Mouse (Mus musculus): Measurements from ENCODE around the gene Spns1. TPM values are rescaled to one million over a fixed set of nuclear protein-coding genes. Genes with fewer than 3 reads are reported as not detected.

Spns1 gene
- polyA plus RNA-seq (2014; fragmentation: Illumina TruSeq; extraction: RNeasy Lipid Tissue Mini Kit (QIAGEN cat#74804); ENCODE audit: low replicate concordance) = 4.0 TPM

DNA sequence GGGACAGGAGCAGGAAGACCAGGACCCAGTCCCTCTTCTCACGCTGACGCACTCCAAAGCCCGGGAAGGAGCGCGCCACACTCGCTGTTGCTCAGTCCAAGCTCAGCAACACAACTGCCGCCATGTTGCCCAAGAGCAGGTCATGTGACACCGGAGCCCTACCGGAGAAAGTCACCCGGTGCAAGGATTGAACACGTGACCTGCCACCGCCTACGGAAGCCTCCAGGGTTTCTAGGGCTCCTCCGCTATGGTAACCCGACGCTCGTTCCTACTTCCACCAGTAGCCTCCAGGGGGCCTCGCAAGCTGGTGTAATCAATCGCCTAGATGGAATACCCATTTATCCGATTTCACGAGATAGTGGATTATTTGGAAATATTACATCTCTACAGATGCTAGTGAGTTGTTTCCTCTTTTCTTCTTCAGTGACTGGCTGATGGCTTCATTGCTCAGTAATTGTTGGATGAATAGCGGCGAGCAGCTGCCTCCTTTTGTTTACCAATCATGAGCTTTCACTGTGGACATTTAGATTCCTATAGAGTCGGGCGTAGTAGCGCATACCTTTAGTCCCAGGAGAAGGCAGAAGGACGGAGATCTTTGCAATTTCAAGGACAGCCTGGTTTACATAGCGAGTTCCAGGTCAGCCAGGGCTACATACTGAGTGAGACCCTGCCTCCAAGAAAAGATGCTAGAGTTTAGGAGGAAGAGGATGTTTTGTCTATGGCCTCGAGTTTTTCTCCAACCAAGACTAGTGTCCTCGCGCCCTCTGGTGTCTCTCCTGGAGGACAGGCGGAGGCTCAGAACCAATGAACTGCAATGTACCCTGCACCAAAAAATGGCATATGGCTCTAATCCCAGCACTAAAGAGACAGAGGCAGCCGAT is at the start of gene Spns1:
TSS of gene Spns1 (minus strand) at position 173 of the 881 bp plus-strand sequence.

DNA sequence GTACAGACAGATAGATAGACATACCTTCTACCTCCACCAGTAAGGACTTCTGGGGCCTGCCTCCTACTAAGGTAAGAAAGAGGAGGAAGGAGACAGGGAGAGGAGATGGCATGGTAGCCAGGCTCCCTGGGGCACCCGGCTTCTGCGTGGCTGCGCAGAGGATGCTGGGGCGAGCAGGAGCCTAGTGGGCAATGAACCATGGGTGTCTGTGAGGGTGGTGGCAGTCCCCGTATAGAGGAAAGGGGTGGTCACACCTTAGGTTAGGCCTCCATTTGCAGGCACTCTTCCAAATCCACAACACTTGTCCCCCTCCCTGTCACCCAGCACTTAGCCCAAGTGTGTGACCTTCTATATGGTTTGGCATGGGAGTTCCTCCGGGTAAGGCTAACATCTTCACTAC is 37.5 kb upstream of the Spns1 start, which contains the start of gene Cd19:
TSS of gene Cd19 (minus strand) at position 165 of the 400 bp plus-strand sequence.

GRCm38 (mm10) chr7:126396298-126397119 is 19.3 kb upstream of the Spns1 start, which contains the start of gene Nfatc2ip:
Gene Nfatc2ip (minus strand): TSS chr7:126396737.

DNA sequence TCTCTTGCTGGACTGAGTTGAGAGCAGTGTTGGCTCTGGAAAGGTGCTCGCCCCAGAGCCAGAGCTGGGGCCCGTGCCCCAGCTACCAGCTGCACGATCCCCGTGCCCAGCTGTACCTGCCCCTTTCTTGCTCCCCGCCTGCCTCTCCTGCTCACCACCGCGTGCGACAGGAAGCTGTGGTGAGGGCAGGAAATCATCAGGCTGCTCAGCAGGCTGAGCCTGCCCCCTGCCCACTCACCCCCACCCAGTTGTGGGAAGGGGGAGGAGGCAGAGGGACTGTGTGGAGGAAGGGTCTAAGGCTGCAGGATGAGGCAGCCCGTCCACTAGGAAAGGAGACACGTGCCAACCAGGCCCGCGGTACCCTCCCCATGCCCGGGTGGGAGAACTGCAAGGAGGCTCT is 7.9 kb downstream of the Spns1 start, which contains the start of gene Lat:
TSS of gene Lat (minus strand) at position 178 of the 400 bp plus-strand sequence.

Other genes starting within 250 kb of the Spns1 start
- 20.2 TPM for gene Xpo6, start 176.9 kb downstream of the Spns1 start, polyA plus RNA-seq (2014; fragmentation: Illumina TruSeq; extraction: RNeasy Lipid Tissue Mini Kit (QIAGEN cat#74804); ENCODE audit: low replicate concordance)
- 4.1 TPM for gene Sbk1, start 104.8 kb downstream of the Spns1 start, polyA plus RNA-seq (2014; fragmentation: Illumina TruSeq; extraction: RNeasy Lipid Tissue Mini Kit (QIAGEN cat#74804); ENCODE audit: low replicate concordance)
- gene Lat, start 7.9 kb downstream of the Spns1 start, polyA plus RNA-seq (2014; fragmentation: Illumina TruSeq; extraction: RNeasy Lipid Tissue Mini Kit (QIAGEN cat#74804); ENCODE audit: low replicate concordance) = not detected
- gene Nfatc2ip, start 19.3 kb upstream of the Spns1 start, polyA plus RNA-seq (2014; fragmentation: Illumina TruSeq; extraction: RNeasy Lipid Tissue Mini Kit (QIAGEN cat#74804); ENCODE audit: low replicate concordance) = 8.7 TPM
- 0.97 TPM for gene Cd19, start 37.4 kb upstream of the Spns1 start, polyA plus RNA-seq (2014; fragmentation: Illumina TruSeq; extraction: RNeasy Lipid Tissue Mini Kit (QIAGEN cat#74804); ENCODE audit: low replicate concordance)
- gene Rabep2, start 51.3 kb upstream of the Spns1 start, polyA plus RNA-seq (2014; fragmentation: Illumina TruSeq; extraction: RNeasy Lipid Tissue Mini Kit (QIAGEN cat#74804); ENCODE audit: low replicate concordance) = 1.0 TPM
- not detected for gene Atp2a1, start 85.7 kb upstream of the Spns1 start, polyA plus RNA-seq (2014; fragmentation: Illumina TruSeq; extraction: RNeasy Lipid Tissue Mini Kit (QIAGEN cat#74804); ENCODE audit: low replicate concordance)
- gene Sh2b1, start 98.0 kb upstream of the Spns1 start, polyA plus RNA-seq (2014; fragmentation: Illumina TruSeq; extraction: RNeasy Lipid Tissue Mini Kit (QIAGEN cat#74804); ENCODE audit: low replicate concordance) = 0.45 TPM
- 3.2 TPM for gene Tufm, start 109.9 kb upstream of the Spns1 start, polyA plus RNA-seq (2014; fragmentation: Illumina TruSeq; extraction: RNeasy Lipid Tissue Mini Kit (QIAGEN cat#74804); ENCODE audit: low replicate concordance)
- 19.2 TPM for gene Atxn2l, start 126.0 kb upstream of the Spns1 start, polyA plus RNA-seq (2014; fragmentation: Illumina TruSeq; extraction: RNeasy Lipid Tissue Mini Kit (QIAGEN cat#74804); ENCODE audit: low replicate concordance)
- gene Eif3c, start 189.0 kb upstream of the Spns1 start, polyA plus RNA-seq (2014; fragmentation: Illumina TruSeq; extraction: RNeasy Lipid Tissue Mini Kit (QIAGEN cat#74804); ENCODE audit: low replicate concordance) = 87.7 TPM
- gene Apobr, start 207.5 kb upstream of the Spns1 start, polyA plus RNA-seq (2014; fragmentation: Illumina TruSeq; extraction: RNeasy Lipid Tissue Mini Kit (QIAGEN cat#74804); ENCODE audit: low replicate concordance) = not detected
- gene Cln3, start 208.4 kb upstream of the Spns1 start, polyA plus RNA-seq (2014; fragmentation: Illumina TruSeq; extraction: RNeasy Lipid Tissue Mini Kit (QIAGEN cat#74804); ENCODE audit: low replicate concordance) = 0.59 TPM
- gene Il27, start 217.5 kb upstream of the Spns1 start, polyA plus RNA-seq (2014; fragmentation: Illumina TruSeq; extraction: RNeasy Lipid Tissue Mini Kit (QIAGEN cat#74804); ENCODE audit: low replicate concordance) = not detected

All from small intestine, adult 10 weeks (tissue).